Mouse (Mus musculus): ENCODE data around the gene Neu2. TPM values are rescaled to one million over a fixed set of nuclear protein-coding genes. Genes with fewer than 3 reads are reported as not detected.

Neu2 gene
- polyA plus RNA-seq, 1 experiment: not detected

DNA sequence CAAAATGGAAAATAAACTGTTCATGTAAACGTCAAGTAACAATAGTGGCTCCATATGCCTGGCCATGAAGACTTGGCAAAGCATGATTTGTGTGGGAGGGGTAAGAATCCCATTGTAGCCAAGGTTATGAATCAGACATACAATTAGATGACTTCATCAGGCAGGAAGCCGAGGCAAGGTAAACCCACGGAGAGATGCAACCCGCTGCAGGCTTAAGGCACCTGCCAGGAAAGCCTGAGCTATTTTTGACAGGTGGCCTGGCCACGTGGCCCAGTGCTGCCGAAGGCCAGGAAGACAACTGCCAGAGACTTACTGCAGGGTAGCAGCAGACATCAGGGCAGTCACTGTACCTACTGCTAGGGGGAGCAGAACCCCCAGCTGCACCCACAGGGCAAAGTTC lies 23.3 kb upstream of the Neu2 start:
- Histone ChIP-seq H3K27ac (ENCODE audit: control insufficient read depth, insufficient read depth, low read depth, low read length, poor library complexity) (no peak overlapping the region), H3K4me3 (replicated peaks; ENCODE audit: control insufficient read depth, low read depth, low read length) (no peak overlapping the region), H3K4me1 (ENCODE audit: control insufficient read depth, insufficient read depth, low read length) (no peaks in the 10 kb centered on the region)
- TF ChIP-seq CTCF (IDR thresholded peaks at IDR 0.05; ENCODE audit: control insufficient read depth, insufficient read depth, low read length) (no peak), POLR2A (IDR thresholded peaks at IDR 0.05; ENCODE audit: borderline replicate concordance, control insufficient read depth, low read depth, low read length) (no peak)
- WGBS: 53% methylated on average over 6 of the region's 6 CpGs

- Histone ChIP-seq H3K4me3 (replicated peaks; ENCODE audit: control insufficient read depth, low read depth, low read length) (no peak overlapping the region), H3K27ac (ENCODE audit: control insufficient read depth, insufficient read depth, low read depth, low read length, poor library complexity) (no peak overlapping the region), H3K4me1 (ENCODE audit: control insufficient read depth, insufficient read depth, low read length) (no peaks in the 10 kb centered on the region)
- 72% methylated on average over 3 of the region's 3 CpGs for WGBS
- TF ChIP-seq POLR2A (IDR thresholded peaks at IDR 0.05; ENCODE audit: borderline replicate concordance, control insufficient read depth, low read depth, low read length): no peak
- no peak for TF ChIP-seq CTCF (IDR thresholded peaks at IDR 0.05; ENCODE audit: control insufficient read depth, insufficient read depth, low read length)
Measured at GRCm38 (mm10) chr1:87492285-87492684, 17.4 kb upstream of the Neu2 start.

GRCm38 (mm10) chr1:87493542-87493941 lies 16.1 kb upstream of the Neu2 start:
- H3K27ac ChIP-seq (ENCODE audit: control insufficient read depth, insufficient read depth, low read depth, low read length, poor library complexity): no peak overlapping the region
- H3K4me1 ChIP-seq (ENCODE audit: control insufficient read depth, insufficient read depth, low read length): no peaks in the 10 kb centered on the region
- TF ChIP-seq CTCF (IDR thresholded peaks at IDR 0.05; ENCODE audit: control insufficient read depth, insufficient read depth, low read length): no peak
- TF ChIP-seq POLR2A (IDR thresholded peaks at IDR 0.05; ENCODE audit: borderline replicate concordance, control insufficient read depth, low read depth, low read length): no peak
- H3K4me3 ChIP-seq (replicated peaks; ENCODE audit: control insufficient read depth, low read depth, low read length): no peak overlapping the region
- 76% methylated on average over 4 of the region's 4 CpGs for WGBS

- no peak for TF ChIP-seq CTCF (IDR thresholded peaks at IDR 0.05; ENCODE audit: control insufficient read depth, insufficient read depth, low read length)
- TF ChIP-seq POLR2A (IDR thresholded peaks at IDR 0.05; ENCODE audit: borderline replicate concordance, control insufficient read depth, low read depth, low read length): no peak
- WGBS: 83% methylated on average over 4 of the region's 4 CpGs
- Histone ChIP-seq H3K4me1 (ENCODE audit: control insufficient read depth, insufficient read depth, low read length) (no peaks in the 10 kb centered on the region; the same call in 1 of the 2 replicates), H3K27ac (ENCODE audit: control insufficient read depth, insufficient read depth, low read depth, low read length, poor library complexity) (no peak overlapping the region), H3K4me3 (replicated peaks; ENCODE audit: control insufficient read depth, low read depth, low read length) (no peak overlapping the region)
Measured at GRCm38 (mm10) chr1:87505524-87505923, 4.2 kb upstream of the Neu2 start.

DNA sequence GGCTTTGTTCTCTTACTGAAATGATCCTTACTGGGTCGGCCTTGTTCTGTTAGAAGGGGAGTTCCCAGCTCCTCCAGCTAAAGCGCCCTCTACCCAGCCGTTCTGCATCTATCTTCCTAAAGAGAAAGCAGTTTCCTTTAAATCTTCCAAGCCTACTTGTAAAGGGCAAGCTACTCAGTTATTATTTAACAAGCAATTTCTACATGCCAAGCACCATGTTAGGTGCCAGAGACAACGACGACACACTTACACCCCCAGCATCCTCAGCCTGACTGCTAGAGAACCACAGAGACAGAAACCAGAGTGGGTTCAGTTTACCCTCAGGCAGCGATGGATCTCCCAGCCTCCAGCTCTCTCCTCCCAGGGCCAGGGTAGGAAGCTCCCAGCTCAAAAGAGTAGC lies 1.8 kb upstream of the Neu2 start:
- no peak for TF ChIP-seq CTCF (IDR thresholded peaks at IDR 0.05; ENCODE audit: control insufficient read depth, insufficient read depth, low read length)
- no peak for TF ChIP-seq POLR2A (IDR thresholded peaks at IDR 0.05; ENCODE audit: borderline replicate concordance, control insufficient read depth, low read depth, low read length)
- H3K27ac ChIP-seq (ENCODE audit: control insufficient read depth, insufficient read depth, low read depth, low read length, poor library complexity): no peak overlapping the region
- WGBS: 71% methylated on average over 6 of the region's 6 CpGs
- H3K4me3 ChIP-seq (replicated peaks; ENCODE audit: control insufficient read depth, low read depth, low read length): no peak overlapping the region
- no peaks in the 10 kb centered on the region; the same call in 1 of the 2 replicates for H3K4me1 ChIP-seq (ENCODE audit: control insufficient read depth, insufficient read depth, low read length)

GRCm38 (mm10) chr1:87508591-87509560 lies 813 bp upstream of the Neu2 start:
- WGBS: 19% methylated on average over 26 of the region's 26 CpGs

DNA sequence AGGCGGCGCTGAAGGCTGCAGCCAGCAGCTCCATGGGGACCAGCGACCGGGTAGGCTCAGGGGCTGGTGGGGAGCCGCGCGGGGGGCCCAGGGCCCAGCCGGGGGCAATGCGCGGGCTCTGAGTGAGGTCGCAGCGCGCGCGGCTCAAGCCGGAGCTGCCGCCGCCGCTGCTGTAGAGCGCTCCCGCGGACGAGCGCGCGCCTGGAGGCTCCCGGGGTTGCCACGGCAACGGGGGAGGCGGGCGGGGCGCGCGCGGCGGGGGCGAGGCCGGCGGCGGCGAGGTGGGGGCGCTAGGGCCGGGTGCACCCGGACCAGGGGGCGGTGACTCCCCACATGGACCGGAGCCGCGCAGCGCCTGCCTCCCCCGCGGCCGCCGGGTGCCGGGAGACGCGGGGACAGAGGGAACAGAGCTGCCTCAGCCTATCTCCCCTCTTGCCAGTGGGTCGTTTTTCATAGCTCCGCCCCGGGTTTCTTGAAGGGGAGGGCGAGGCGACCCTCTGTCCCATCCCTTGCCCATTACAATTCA lies 540 bp downstream of the Neu2 start:
- 2% methylated on average over 58 of the region's 61 CpGs for WGBS
- H3K4me1 ChIP-seq (ENCODE audit: control insufficient read depth, insufficient read depth, low read length): no peaks in the 10 kb centered on the region; the same call in 1 of the 2 replicates
- H3K4me3 ChIP-seq (replicated peaks; ENCODE audit: control insufficient read depth, low read depth, low read length): no peak overlapping the region
- no peak overlapping the region; the same call in 1 of the 2 replicates for H3K27ac ChIP-seq (ENCODE audit: control insufficient read depth, insufficient read depth, low read depth, low read length, poor library complexity)
- no peak for TF ChIP-seq POLR2A (IDR thresholded peaks at IDR 0.05; ENCODE audit: borderline replicate concordance, control insufficient read depth, low read depth, low read length)
- no peak for TF ChIP-seq CTCF (IDR thresholded peaks at IDR 0.05; ENCODE audit: control insufficient read depth, insufficient read depth, low read length)

More at GRCm38 (mm10) chr1:87508591-87509560, 813 bp upstream of the Neu2 start:
- Histone ChIP-seq H3K27ac (ENCODE audit: control insufficient read depth, insufficient read depth, low read depth, low read length, poor library complexity) (no peak overlapping the region; the same call in 1 of the 2 replicates), H3K4me3 (replicated peaks; ENCODE audit: control insufficient read depth, low read depth, low read length) (no peak overlapping the region), H3K4me1 (ENCODE audit: control insufficient read depth, insufficient read depth, low read length) (no peaks in the 10 kb centered on the region; the same call in 1 of the 2 replicates)
- TF ChIP-seq CTCF (IDR thresholded peaks at IDR 0.05; ENCODE audit: control insufficient read depth, insufficient read depth, low read length): no peak
- no peak for TF ChIP-seq POLR2A (IDR thresholded peaks at IDR 0.05; ENCODE audit: borderline replicate concordance, control insufficient read depth, low read depth, low read length)

DNA sequence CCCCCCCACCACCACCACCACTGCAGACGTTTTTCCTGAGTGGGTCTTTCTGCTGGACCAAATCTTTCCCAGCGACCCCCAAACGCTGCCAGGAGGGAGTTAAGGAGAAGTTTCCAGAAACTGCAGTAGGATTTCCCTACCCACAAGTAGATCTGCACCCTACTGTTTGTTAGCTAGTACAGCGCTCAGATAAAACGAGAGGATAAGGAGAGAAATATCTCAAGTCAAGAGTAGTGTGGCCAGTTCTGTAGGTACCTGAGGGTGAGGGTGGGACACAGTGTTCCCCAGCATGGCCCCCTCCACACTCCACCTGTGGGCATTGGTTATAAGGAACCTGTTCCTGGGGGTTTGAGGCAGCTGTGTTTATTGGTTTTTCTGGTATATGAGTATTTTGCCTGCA lies 1.2 kb downstream of the Neu2 start:
- Histone ChIP-seq H3K27ac (ENCODE audit: control insufficient read depth, insufficient read depth, low read depth, low read length, poor library complexity) (no peak overlapping the region), H3K4me1 (ENCODE audit: control insufficient read depth, insufficient read depth, low read length) (no peaks in the 10 kb centered on the region; the same call in 1 of the 2 replicates), H3K4me3 (replicated peaks; ENCODE audit: control insufficient read depth, low read depth, low read length) (no peak overlapping the region)
- WGBS: 13% methylated on average over 5 of the region's 5 CpGs
- TF ChIP-seq POLR2A (IDR thresholded peaks at IDR 0.05; ENCODE audit: borderline replicate concordance, control insufficient read depth, low read depth, low read length) (no peak), CTCF (IDR thresholded peaks at IDR 0.05; ENCODE audit: control insufficient read depth, insufficient read depth, low read length) (no peak)
